Mouse (Mus musculus): ENCODE data around the gene Dhx15.

DNA sequence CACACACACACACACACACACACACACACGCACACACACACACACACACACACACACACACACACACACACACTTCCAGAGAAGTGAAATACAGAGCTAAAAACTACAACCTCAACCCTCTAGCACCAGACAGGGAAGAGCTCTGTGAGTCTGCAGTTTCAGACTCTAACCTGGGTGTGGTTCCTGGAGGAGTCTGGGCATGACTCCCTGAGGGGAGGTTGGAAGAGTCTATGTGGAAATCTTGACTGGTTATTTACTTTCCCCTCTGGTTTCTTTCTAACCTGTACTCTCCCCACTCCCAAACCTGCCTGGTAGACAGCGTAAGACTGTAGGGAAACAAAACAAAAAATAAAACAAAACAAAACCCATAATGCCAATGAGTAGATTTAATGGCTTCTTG is 41.9 kb upstream of the Dhx15 start:
- no peak for TF ChIP-seq MAX (IDR thresholded peaks at IDR 0.05)
- TF ChIP-seq CTCF (IDR thresholded peaks at IDR 0.05; ENCODE audit: control insufficient read depth, insufficient read depth, insufficient read length) = no peak
- no peak for TF ChIP-seq USF1 (IDR thresholded peaks at IDR 0.05; ENCODE audit: low read depth)
- no peak for TF ChIP-seq FOSL1 (IDR thresholded peaks at IDR 0.05; ENCODE audit: insufficient read depth, low read length, poor library complexity, severe bottlenecking)
- no peak for TF ChIP-seq CEBPB (IDR thresholded peaks at IDR 0.05; ENCODE audit: low read depth)
- no peak for TF ChIP-seq MYOD1 (IDR thresholded peaks at IDR 0.05; ENCODE audit: control insufficient read depth, insufficient read length, low read depth)
- TF ChIP-seq MYOG (IDR thresholded peaks at IDR 0.05; ENCODE audit: control insufficient read depth, extremely low read depth, insufficient read length) = no peak
